ENCODE assay signal across 22 mouse cellular contexts in genomic region chr8:70134086-70134485, GRCm38 (mm10). TPM values are rescaled to one million over a fixed set of nuclear protein-coding genes. Genes with fewer than 3 reads are reported as not detected.
"Had no signal": no experiment of that assay in that cellular context is flagged by ENCODE, and none has a peak within 500 bp of the region (broad histone marks: within the 10 kb centered on the region; RNA-seq: fewer than 3 reads in every experiment).

No protein-coding gene starts in this region.

- H3K9me3 ChIP-seq: midbrain, embryonic 10.5 days; midbrain, embryonic 13.5 days; midbrain, embryonic 15.5 days; neural tube, embryonic 13.5 days; neural tube, embryonic 15.5 days had no signal

- H3K4me2 ChIP-seq: lung, embryonic 14.5 days; midbrain, embryonic 13.5 days; midbrain, embryonic 15.5 days; neural tube, embryonic 13.5 days; neural tube, embryonic 15.5 days had no signal

- DNase-seq: lung, adult 18-20 months; lung, embryonic 14.5 days; lung, postnatal 10 days; lung, postnatal 4 days; retina, postnatal 1 day; right cerebral cortex, adult 18-20 months; right cerebral cortex, postnatal 25 days; right cerebral cortex, postnatal 4 days; spleen, adult 18-20 months; thymus, adult 2 months; thymus, postnatal 25 days; thymus, postnatal 4 days had no signal

- H3K4me3 ChIP-seq: midbrain, embryonic 10.5 days; midbrain, embryonic 13.5 days; midbrain, embryonic 15.5 days; myocyte; neural tube, embryonic 13.5 days; neural tube, embryonic 15.5 days had no signal

- ATAC-seq: midbrain, embryonic 13.5 days; midbrain, embryonic 15.5 days had no signal

- H3K9ac ChIP-seq: lung, embryonic 14.5 days; midbrain, embryonic 13.5 days; midbrain, embryonic 15.5 days; neural tube, embryonic 13.5 days; neural tube, embryonic 15.5 days had no signal

- H3K27me3 ChIP-seq: midbrain, embryonic 13.5 days; midbrain, embryonic 15.5 days; neural tube, embryonic 13.5 days; neural tube, embryonic 15.5 days had no signal

- H3K27ac ChIP-seq: midbrain, embryonic 10.5 days; midbrain, embryonic 13.5 days; midbrain, embryonic 15.5 days; neural tube, embryonic 13.5 days; neural tube, embryonic 15.5 days had no signal

RNA-seq across cellular contexts. Expression of gene Mef2b, which starts 5.4 kb away (rescaled TPM):
- total RNA-seq: megakaryocyte, adult 5-6 weeks had no signal
- polyA plus RNA-seq: liver, embryonic 16.5 days; stomach, embryonic 14.5 days had no signal

RNA-seq across cellular contexts. Expression of gene Ncan, which starts 13.4 kb away (rescaled TPM):
- total RNA-seq: megakaryocyte, adult 5-6 weeks; megakaryocyte-erythroid progenitor cell, adult 5-6 weeks had no signal
- polyA plus RNA-seq: myocyte had no signal
